Mouse (Mus musculus): ENCODE data around the gene Paqr4.

DNA sequence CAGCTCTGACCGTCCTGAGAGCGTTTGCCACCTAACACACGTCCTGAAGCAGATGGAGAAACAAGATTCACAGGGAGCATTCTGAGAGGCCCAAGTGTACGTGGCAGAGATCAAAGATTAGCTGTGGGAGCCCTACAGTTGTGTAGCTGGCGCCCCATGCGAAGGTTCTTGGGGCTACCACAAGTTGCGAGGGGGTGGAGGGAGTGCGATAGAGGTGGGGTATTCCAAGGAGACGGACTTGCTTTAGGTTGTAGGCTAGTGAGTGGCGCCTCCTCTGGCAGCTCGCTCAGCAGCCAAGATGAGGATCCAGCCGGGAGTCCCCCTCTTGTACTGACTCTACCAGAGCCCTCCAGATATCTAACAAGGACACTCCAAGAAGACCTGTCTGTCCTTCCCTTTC is 5.6 kb upstream of the Paqr4 start:
- TF ChIP-seq EP300 (IDR thresholded peaks at IDR 0.05; ENCODE audit: low read depth) = no peak
- TF ChIP-seq CTCF (IDR thresholded peaks at IDR 0.05; ENCODE audit: low read depth) = 0 out of 2 replicates have a peak, but pooled peaks have one; percentile 6

Measured in heart, postnatal 0 days (tissue).